Mouse (Mus musculus) heart, postnatal 4 days (tissue): ENCODE measurements at regions not wholly inside any gene's neighbourhood (a gene's known extent, or its start where the extent isn't known, plus 50 kb on each side); places are given as distances from the start of the nearest gene placed in this dataset.

ENCODE experiments used
- DNase-seq: peaks from one replicate; pipeline ENCODE4 v3.0.0; 2021

- no peak for DNase-seq
These were observed 60.4 kb upstream of the Ppara start for GRCm38 (mm10) chr15:85674191-85674984.

- no peak for DNase-seq
These were observed 59.7 kb upstream of the Ppara start for GRCm38 (mm10) chr15:85675126-85675525.

GRCm38 (mm10) chr15:85675736-85676135 lies 59.0 kb upstream of the Ppara start:
- no peak for DNase-seq

- no peak for DNase-seq
These were observed 58.6 kb upstream of the Ppara start for GRCm38 (mm10) chr15:85676156-85676555.

- no peak for DNase-seq
These were observed 57.9 kb upstream of the Ppara start for GRCm38 (mm10) chr15:85676871-85677270.

GRCm38 (mm10) chr15:85677381-85677780 lies 57.4 kb upstream of the Ppara start:
- DNase-seq = no peak

GRCm38 (mm10) chr15:85677855-85678254 lies 56.9 kb upstream of the Ppara start:
- peak; percentile 86 for DNase-seq

- no peak for DNase-seq
These were observed 56.4 kb upstream of the Ppara start for GRCm38 (mm10) chr15:85678351-85678895.

- DNase-seq = no peak
These were observed 55.6 kb upstream of the Ppara start for GRCm38 (mm10) chr15:85678981-85679708.

GRCm38 (mm10) chr15:85679864-85680428 lies 54.8 kb upstream of the Ppara start:
- DNase-seq = no peak

DNA sequence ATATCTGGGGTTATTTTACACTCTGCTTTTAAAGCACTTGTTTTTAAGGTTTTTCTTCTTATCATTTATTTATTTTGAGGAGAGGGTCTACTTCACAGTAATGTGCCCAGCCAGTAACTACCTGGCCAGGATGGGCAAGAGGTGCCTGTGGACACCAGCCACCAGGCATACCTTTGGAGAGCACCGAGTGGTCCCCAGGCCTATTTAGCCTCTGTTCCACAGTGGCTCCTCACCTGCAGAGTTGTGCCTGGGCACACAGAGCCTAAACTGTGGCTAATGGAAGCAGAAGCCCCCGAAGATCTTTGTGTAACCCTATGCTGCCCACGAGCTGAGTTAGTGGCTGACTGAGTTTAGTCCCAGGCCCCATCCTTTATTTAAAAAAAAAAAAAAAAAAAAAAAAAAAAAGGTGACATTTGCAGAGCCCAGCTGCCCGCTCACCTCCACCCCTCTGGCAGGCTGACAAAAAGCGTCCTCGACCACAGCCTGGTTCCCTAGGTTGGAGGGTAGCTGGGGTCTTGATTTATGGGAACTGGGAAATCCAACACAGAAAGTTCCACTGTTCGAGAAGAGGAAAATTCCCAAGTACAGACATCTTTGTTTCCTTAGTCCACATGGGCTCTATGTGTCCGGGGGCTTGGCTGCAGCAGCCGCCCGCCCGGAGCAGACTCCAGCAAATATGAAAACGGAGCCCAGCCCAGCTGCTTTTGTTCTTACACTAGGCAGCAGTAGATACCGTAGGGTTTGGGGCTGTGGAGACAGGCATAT lies 54.1 kb upstream of the Ppara start:
- no peak for DNase-seq

GRCm38 (mm10) chr15:85682116-85682515 lies 52.7 kb upstream of the Ppara start:
- DNase-seq = no peak

DNA sequence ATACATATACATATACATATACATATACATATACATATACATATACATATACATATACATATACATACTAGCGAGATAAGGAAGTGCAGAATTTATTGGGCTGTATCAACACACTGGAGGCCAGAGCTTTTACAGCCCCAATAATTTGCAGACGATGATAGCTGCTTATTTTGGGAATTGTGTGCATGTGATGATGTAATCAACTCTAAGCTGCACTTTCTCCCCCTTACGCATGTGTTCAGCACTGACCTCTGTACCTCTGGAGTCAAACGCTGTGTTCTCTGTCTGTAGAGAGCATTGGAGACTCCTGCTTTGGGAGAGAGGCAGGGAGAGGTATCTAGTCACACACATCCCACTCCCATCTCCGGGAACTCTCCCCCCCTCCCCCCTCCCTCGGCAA lies 52.0 kb upstream of the Ppara start:
- DNase-seq = no peak

GRCm38 (mm10) chr15:85683271-85683670 lies 51.5 kb upstream of the Ppara start:
- DNase-seq = no peak

- DNase-seq = no peak
These were observed 51.1 kb upstream of the Ppara start for GRCm38 (mm10) chr15:85683716-85684115.

GRCm38 (mm10) chr15:85684164-85684708 lies 50.5 kb upstream of the Ppara start:
- DNase-seq = no peak

DNA sequence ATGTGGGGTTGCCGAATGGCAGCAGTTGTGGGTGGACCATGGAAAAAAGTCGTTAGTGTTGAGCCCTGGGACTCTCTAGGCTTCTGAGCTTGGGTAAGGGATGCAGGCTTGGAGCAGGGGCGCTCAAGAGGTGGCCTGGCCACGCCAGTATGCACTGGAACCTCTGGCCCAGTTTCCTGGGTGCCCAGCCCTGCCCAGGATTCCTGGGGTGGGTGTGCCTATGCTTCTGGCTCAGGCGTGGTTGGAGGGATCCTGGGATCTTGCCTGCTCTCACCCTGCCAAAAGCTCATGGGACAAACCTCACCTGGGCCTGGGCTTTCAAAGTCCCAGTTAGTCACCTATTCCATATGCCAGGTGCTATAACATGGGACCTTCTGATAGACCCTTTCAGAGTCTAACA lies 49.9 kb upstream of the Ppara start:
- no peak for DNase-seq
